Mouse (Mus musculus) liver, embryonic 14.5 days (tissue): ENCODE data around the gene Coq4. TPM values are rescaled to one million over a fixed set of nuclear protein-coding genes. Genes with fewer than 3 reads are reported as not detected.

Experiments used
- ATAC-seq: fragments of 200-750 bp; cut with Nextera tagmentation; 2 replicates; pipeline ENCODE4 v1.8.0; 2017; ENCODE audit warnings: moderate number of reproducible peaks, mild to moderate bottlenecking, moderate library complexity; ENCODE audit not compliant: insufficient read depth
- DNase-seq, 3 experiments: peaks; one replicate each; pipeline ENCODE4 v3.0.0-alpha.2; 2012 to 2013; ENCODE audit warnings: low read depth in 3 of 3, low spot score in 3 of 3
- H3K27ac ChIP-seq: fragments of 300-500 bp; sonication (generic); 2 replicates; pipeline ENCODE4 v1.5.1; 2014; ENCODE audit warnings: moderate library complexity, mild to moderate bottlenecking, control low read depth, inconsistent platforms
- H3K27me3 ChIP-seq: fragments of 300-500 bp; sonication (generic); 2 replicates; pipeline ENCODE4 v1.6.1; 2014; ENCODE audit warnings: mild to moderate bottlenecking, low read length, moderate library complexity; ENCODE audit not compliant: control insufficient read depth, insufficient read depth
- H3K36me3 ChIP-seq: fragments of 300-500 bp; sonication (generic); replicated peaks from 2 replicates; pipeline ENCODE4 v1.6.1; 2014; ENCODE audit warnings: low read depth; ENCODE audit not compliant: control insufficient read depth, insufficient read depth
- H3K4me1 ChIP-seq, 2 experiments: fragments of 200-500 bp in 1 of 2; fragments of 300-500 bp in 1 of 2; sonication (generic) in 1 of 2; replicated peaks; 2 replicates each; pipeline ENCODE4 v1.6.1; 2012 to 2014; ENCODE audit warnings: antibody characterized with exemption in 1 of 2, inconsistent platforms in 1 of 2, low read length in 1 of 2; ENCODE audit not compliant: control insufficient read depth in 2 of 2, insufficient read depth in 2 of 2
- H3K4me2 ChIP-seq: fragments of 300-500 bp; sonication (generic); 2 replicates; pipeline ENCODE4 v1.6.1; 2014; ENCODE audit warnings: low read depth, mild to moderate bottlenecking, control low read depth, moderate library complexity
- H3K4me3 ChIP-seq, 2 experiments: fragments of 200-500 bp in 1 of 2; fragments of 300-500 bp in 1 of 2; sonication (generic) in 1 of 2; 2 replicates each; pipeline ENCODE4 v1.5.1; 2012 to 2014; ENCODE audit warnings: low read depth in 2 of 2, low read length in 2 of 2, mild to moderate bottlenecking in 2 of 2, control low read depth in 1 of 2, inconsistent platforms in 1 of 2, moderate library complexity in 1 of 2; ENCODE audit not compliant: insufficient read depth in 1 of 2
- H3K9ac ChIP-seq: fragments of 300-500 bp; sonication (generic); replicated peaks from 2 replicates; pipeline ENCODE4 v1.6.1; 2014; ENCODE audit warnings: mild to moderate bottlenecking, control low read depth, moderate library complexity
- H3K9me3 ChIP-seq: fragments of 300-500 bp; sonication (generic); 2 replicates; pipeline ENCODE4 v1.6.1; 2016; ENCODE audit warnings: low read length, mixed read lengths; ENCODE audit not compliant: control insufficient read depth
- CTCF ChIP-seq: IDR thresholded peaks from 2 replicates; pipeline ENCODE4 v1.5.1; 2016; ENCODE audit warnings: antibody characterized with exemption, low read depth, control low read depth
- EP300 ChIP-seq: IDR thresholded peaks from 2 replicates; pipeline ENCODE4 v1.6.1; 2016; ENCODE audit warnings: antibody characterized with exemption, low read depth
- WGBS: fragments of 180-500 bp; shearing (Covaris S2); extraction: QIAGEN DNeasy Blood & Tissue Kit; methylation state at CpG from one replicate; pipeline ENCODE4 v1.1.7; 2014; ENCODE audit not compliant: insufficient replicate concordance; 5-methylcytosine and 5-hydroxymethylcytosine counted together
- polyA plus RNA-seq, 2 experiments: library from polyadenylated mRNA; depleted of rRNA in 1 of 2; stranded (reverse) in 1 of 2; unstranded in 1 of 2; fragments of >200 nt; fragmentation: Nextera tagmentation in 1 of 2; extraction: Ambion mirVana in 1 of 2; gene quantifications; 2 replicates each; pipeline versions ENCODE4 v1.2.1 to v1.2.3; 2012 to 2014

Gene Coq4
- polyA plus RNA-seq (2012; rRNA removed) (8.4 and 10.0 TPM in 2 replicates), polyA plus RNA-seq (2014; fragmentation: Nextera tagmentation; extraction: Ambion mirVana) (11.6 and 13.4 TPM in 2 replicates)

GRCm38 (mm10) chr2:29787104-29787917 lies at the start of gene Coq4:
Gene Coq4 (plus strand): TSS chr2:29787493.
- 2% methylated on average over 31 of the region's 31 CpGs for WGBS
- DNase-seq (peak; percentile 91 to 93 (median 93)), ATAC-seq (peak; percentile 89)
- no peak for TF ChIP-seq EP300
- TF ChIP-seq CTCF, result no peak
- H3K36me3 ChIP-seq, result peaks cover 22% of the 10 kb centered on the region
- peak within 1 kb of the TSS; percentile 76 for H3K27ac ChIP-seq
- no peaks in the 10 kb centered on the region for H3K27me3 ChIP-seq
- peak within 1 kb of the TSS; percentile 81 for H3K4me3 ChIP-seq
- peak within 1 kb of the TSS; percentile 91 for H3K4me2 ChIP-seq
- peaks cover 6% of the 10 kb centered on the region in 2 experiments for H3K4me1 ChIP-seq
- H3K9ac ChIP-seq, result peak within 1 kb of the TSS; percentile 64
- no peaks in the 10 kb centered on the region for H3K9me3 ChIP-seq

- TF ChIP-seq EP300 (no peak), CTCF (no peak)
- ATAC-seq, result no peak
- Histone ChIP-seq H3K4me1 (no peaks in the 10 kb centered on the region), H3K27me3 (no peaks in the 10 kb centered on the region), H3K4me2 (no peak overlapping the region), H3K4me3 (no peak overlapping the region), H3K9ac (no peak overlapping the region), H3K27ac (no peak overlapping the region), H3K9me3 (no peaks in the 10 kb centered on the region), H3K36me3 (peaks cover 6% of the 10 kb centered on the region; the same call in 1 of the 2 replicates)
- WGBS, result 55% methylated on average over 4 of the region's 4 CpGs
- DNase-seq, result no peak
Observed at GRCm38 (mm10) chr2:29738799-29739198, 48.5 kb upstream of the Coq4 start.

GRCm38 (mm10) chr2:29739368-29739767 lies 47.9 kb upstream of the Coq4 start:
- Histone ChIP-seq H3K27me3 (no peaks in the 10 kb centered on the region), H3K4me2 (no peak overlapping the region), H3K4me1 (no peaks in the 10 kb centered on the region), H3K9ac (no peak overlapping the region), H3K9me3 (no peaks in the 10 kb centered on the region), H3K27ac (no peak overlapping the region), H3K36me3 (peaks cover 4% of the 10 kb centered on the region; the same call in 1 of the 2 replicates), H3K4me3 (no peak overlapping the region)
- DNase-seq (no peak), ATAC-seq (no peak)
- 33% methylated on average over 5 of the region's 5 CpGs for WGBS
- TF ChIP-seq EP300, result no peak
- TF ChIP-seq CTCF, result 0 out of 2 replicates have a peak, but pooled peaks have one; percentile 27

DNA sequence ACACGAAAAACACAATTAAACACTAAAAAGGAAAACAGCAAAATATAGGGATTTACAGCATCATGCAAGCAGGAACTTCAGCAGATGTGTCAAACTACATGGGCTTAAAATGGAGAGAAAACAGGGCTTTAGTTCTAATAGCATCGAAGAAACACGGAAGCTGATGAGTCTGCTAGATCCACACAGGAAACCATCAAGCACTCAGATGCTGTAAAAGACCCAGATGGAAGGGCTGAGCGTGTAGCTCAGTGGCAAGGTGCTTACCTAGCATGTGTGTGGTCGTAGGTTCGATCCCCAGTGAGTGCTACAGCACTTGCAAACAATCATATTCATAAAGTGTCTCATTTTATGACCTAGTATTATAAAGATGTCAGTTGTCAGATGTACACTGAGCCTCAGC lies 46.1 kb upstream of the Coq4 start:
- H3K4me3 ChIP-seq, result no peak overlapping the region
- no peak overlapping the region for H3K27ac ChIP-seq
- WGBS, result 74% methylated on average over 6 of the region's 6 CpGs
- H3K27me3 ChIP-seq, result peaks cover 3% of the 10 kb centered on the region; the same call in 1 of the 2 replicates
- no peak overlapping the region for H3K9ac ChIP-seq
- no peak overlapping the region for H3K4me2 ChIP-seq
- no peak for TF ChIP-seq CTCF
- TF ChIP-seq EP300, result no peak
- no peaks in the 10 kb centered on the region; the same call in 1 of the 2 replicates for H3K36me3 ChIP-seq
- H3K4me1 ChIP-seq, result no peaks in the 10 kb centered on the region
- ATAC-seq, result 0 out of 2 replicates have a peak, but pooled peaks have one; percentile 10
- no peaks in the 10 kb centered on the region for H3K9me3 ChIP-seq
- no peak for DNase-seq

GRCm38 (mm10) chr2:29744256-29744655 lies 43.0 kb upstream of the Coq4 start:
- DNase-seq (no peak), ATAC-seq (no peak)
- TF ChIP-seq EP300 (no peak), CTCF (no peak)
- Histone ChIP-seq H3K9ac (no peak overlapping the region), H3K36me3 (no peaks in the 10 kb centered on the region), H3K27ac (no peak overlapping the region), H3K27me3 (peaks cover 24% of the 10 kb centered on the region), H3K4me2 (no peak overlapping the region), H3K9me3 (no peaks in the 10 kb centered on the region), H3K4me1 (no peaks in the 10 kb centered on the region), H3K4me3 (no peak overlapping the region)
- WGBS, result 80% methylated on average over 6 of the region's 6 CpGs
